Mouse (Mus musculus) c-Kit-positive CD71-negative TER-119-negative erythroid progenitor cells, embryonic 14.5 days (primary cell): Measurements from ENCODE around the gene Parp12.

ENCODE experiments used
- DNase-seq: peaks from one replicate; pipeline ENCODE4 v3.0.0-alpha.2; 2013; ENCODE audit warnings: low read depth

The Parp12 gene

DNA sequence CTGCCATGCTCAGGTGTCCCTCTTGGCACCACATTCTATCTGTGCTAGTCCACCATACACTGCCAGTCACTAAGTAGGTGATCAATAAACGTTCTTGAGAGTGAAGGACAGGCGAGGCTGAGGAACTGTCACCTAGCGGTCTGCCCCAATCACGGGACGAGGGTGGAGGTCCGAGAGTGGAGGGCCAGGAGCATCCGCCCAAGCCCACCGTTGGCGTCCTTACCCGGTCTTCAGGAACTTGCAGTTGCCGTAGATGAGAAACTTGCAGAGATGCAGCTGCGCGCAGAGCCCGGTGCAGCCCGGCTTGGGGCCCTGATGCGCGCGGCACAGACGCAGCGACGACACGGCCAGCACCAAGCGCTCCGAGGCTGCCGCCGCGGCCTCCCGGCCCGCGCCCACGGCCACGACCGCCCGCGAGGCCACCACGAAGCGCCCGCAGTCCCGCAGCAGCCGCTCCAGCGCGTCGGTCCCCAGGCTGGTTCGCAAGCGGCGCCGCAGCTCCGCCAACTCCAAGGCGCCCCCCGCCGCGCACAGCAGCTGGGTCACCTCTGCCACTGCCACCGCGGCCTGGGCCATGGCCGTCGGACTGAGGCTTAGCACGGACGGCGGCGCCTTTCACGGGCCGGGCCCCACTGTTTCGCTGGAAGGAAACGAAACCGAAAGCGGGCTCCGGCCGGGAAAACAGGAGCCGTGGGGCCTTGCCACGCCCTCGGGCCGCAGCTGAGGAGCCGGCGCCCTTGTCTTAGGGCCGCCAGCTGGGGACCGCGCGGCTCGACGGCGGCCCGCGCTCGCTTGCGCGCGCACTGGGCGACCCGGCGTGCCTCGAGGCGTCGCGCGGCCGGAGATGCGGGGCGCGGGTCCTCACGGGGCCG, at the start of gene Parp12:
Gene Parp12 (minus strand): TSS at position 766 of the 872 bp plus-strand sequence.
- DNase-seq: peak; percentile 45

DNA sequence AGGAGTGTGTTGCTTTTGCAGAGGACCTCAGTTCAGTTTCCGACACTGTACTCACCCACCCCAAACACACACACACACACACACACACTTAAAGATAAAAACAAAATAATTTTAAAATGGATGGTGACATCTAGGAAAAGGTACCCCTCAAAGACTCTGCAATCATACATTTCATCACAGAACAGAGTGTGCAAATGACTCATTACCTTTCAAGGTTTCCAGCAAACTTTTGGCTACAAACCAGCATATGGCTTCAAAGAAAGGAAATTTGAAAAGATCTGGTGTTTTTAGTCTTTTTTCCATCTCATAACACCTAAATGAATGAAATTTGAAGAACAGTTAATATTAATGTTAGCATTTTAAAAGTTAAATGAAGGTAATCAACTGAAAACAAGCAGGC, 46.7 kb upstream of the Parp12 start:
- no peak for DNase-seq

DNA sequence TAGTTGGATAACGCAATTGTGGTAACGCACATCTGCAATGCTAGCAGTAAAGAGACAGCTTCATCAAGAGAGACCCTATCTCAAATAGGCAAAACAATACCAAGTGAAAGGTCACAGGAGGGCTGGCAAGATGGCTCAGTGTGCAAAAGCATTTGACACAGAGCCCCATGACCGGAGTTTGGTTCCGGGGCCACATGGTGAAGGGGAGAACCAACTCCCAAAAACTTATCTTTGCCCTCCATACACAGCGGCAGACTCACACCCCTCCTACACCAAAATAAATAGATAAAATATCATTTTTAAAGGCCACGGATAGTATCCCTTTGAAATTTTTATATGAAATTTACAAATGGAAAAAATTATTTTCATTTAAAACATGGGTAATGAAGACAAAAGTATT, 43.8 kb upstream of the Parp12 start:
- DNase-seq: no peak

DNA sequence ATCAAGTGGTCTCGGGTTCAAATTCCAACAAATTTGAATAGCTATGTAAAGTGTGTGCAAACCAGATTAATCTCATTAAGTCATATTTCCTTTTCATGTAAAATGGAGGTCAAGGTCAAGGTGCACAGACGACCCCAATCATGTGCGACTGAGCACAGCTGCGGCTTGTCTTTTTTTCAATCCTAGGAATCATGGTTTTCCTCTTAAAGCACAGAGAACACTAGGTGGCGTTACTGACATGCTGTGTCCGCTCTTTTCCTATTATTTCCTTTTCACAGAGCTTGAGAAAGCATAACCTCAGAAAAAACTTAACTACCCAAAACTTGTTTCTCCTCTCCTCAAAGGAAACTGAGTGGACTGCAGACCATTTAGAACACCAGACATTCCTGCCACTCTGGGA, 27.9 kb upstream of the Parp12 start:
- no peak for DNase-seq

DNA sequence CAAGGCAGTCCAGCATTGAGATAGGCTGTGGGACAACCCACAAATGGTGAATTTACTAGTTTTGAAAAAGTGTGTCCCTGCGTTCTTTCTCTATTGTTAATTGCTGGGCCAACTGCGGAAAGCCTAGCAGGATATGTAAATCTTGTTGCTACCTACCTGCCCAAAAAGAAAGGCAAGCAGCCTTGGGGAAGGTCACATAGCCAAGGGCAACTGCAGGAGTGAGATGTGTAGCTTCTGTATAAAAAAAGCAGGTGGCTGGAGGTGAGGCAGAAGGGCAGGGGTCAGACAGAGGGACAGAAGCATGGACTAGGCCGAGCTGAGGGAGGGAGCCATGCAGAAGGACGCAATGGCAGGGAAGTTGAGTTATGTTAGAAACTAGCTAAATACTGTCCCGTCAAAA, 14.4 kb upstream of the Parp12 start:
- DNase-seq: no peak

DNA sequence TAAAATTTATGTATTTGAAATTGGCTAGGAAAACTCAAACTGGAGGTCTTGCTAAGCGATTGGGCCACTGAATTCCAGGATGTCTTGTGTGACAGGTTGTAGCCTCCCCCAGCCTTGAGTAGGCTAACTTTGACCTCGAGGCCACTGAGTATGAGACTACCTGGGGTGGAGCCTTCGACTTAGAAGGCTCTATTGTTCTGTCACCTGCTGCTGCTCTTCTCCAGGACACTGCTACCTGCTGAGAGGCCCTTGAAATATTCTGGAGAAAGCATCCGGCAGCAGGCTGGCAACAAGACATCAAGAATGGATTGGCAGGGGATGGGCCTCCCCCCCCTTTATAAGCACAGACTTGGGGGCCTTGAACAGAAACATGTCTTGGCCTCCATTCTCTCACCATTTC, 13.3 kb upstream of the Parp12 start:
- no peak for DNase-seq

DNA sequence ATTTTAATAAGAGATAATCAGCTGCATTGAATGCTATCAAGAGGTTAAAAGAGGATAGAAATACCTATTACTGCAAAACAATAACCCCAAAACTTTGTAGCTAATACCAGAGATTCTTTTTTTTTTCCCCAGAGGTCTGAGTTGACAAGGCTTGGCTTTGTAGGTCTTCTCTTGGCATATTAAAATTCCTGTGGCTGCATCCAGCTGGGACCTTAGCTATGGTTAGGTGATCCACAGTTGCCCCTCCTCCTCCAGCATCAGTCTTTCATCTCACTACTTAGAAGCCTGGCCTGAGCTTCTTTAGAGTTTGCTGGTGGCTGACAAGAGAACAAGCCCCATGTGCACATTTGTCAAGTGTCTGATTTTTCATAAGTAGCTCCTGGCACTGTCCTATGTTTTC, 6.6 kb upstream of the Parp12 start:
- DNase-seq: no peak

DNA sequence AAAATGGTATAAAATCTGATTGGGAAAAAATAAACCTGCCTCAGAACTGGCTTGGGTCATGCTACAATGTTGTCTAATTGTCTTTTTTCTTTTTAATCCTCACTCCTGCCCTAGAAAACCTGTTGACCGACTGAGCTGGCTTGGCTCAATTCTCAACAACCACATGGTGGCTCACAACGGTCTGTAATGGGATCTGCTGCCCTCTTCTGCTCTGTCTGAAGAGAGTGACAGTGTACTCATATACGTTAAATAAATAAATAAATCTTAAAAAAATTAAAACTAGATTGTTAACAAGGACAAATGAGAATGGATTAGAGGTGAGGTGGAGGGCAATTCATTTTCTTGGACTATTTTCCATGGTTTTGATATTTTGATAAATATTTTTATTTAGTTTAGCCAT, 2.5 kb upstream of the Parp12 start:
- DNase-seq: no peak

DNA sequence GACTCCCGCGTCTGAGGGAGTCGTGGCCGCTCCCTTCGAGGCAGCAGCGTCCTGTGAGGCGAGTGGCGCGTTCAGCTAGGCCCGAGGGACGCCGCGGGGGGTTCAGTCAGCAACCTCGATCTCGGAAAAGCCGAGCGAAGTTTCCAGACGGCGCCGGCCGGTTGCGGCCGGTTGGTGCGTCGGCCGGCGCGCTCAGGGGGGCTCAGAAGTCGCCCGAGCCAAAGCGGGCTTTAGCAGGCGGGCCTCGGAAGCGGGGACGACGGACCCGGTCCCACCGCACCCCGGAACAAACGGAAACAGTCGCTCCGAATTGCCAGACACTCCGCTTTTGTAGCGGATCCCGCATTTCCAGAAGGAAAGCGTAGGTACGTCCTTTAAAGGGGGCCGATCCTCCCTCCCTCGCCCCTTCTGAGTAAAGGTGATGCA, 320 bp upstream of the Parp12 start:
- peak; percentile 8 for DNase-seq

DNA sequence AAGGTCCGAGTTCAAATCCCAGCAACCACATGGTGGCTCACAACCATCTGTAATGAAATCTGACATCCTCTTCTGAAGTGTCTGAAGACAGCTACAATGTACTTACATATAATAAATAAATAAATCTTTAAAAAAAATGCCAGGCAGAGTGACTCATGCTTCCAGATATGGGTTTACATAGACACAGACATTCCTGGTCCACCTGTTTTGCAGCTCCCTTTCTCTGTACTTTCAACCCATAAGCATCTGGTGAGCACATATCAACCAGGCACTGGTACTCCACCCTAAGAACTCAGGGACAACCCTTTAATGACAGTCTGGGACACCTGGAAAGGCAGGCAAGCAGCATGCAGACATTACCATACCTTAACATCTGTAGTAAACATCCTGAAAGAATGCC, 2.7 kb downstream of the Parp12 start:
- no peak for DNase-seq

DNA sequence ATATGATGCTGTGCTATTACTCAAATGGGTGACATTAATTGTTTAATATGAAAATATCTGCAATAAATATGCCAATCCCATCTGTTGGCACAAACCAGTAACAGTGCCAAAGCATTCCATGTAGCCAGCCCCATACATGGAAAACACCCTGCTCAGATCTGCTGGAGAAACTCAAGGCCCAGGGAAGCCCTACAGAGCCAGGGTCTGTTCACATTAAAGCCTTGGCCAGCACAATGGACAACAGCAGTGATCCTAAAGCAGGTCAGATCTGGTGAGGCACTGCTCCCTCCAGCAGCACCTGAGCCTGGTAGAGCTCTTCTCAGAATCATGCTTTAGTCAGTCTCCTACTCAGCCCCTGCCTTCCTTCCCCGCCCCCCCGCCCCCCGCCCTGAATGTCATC, 5.0 kb downstream of the Parp12 start:
- DNase-seq: no peak

DNA sequence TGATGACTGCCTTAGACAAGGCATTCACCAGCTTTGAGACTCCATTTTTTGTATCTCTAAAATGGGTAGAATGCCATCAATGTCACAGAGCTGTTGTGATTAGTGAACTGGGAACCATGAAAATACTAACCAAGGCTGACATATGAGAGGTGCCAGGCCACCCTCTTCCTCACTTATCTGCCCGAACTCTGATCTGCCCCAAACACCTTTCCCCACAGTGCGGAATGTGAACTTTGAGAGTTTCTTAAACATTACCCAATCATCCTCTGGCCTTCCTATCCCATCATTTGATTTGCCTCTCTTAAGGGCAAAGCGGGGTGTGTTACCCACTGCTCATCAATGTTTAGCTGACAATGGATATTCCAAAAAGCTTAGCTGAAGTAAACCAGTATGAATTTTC, 5.4 kb downstream of the Parp12 start:
- DNase-seq: no peak

DNA sequence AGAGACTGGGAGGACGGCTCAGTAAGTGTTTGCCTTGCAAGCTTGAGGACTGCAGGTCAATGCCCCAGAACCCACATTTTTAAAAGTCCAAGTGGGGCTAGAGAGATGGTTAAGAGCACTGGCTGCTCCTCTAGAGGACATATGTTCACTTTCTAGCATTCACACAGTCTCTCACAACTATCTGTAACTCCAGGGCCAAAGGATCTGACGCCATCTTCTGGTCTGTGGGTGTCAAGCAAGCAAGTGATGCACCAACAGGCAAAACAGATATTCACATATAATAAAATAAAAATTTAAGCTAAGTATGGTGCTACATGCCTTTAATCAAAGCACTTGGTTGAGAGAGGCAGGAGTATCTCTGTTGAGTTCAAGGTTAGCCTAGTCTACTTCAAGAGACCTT, 11.3 kb downstream of the Parp12 start:
- peak; percentile 14 for DNase-seq

DNA sequence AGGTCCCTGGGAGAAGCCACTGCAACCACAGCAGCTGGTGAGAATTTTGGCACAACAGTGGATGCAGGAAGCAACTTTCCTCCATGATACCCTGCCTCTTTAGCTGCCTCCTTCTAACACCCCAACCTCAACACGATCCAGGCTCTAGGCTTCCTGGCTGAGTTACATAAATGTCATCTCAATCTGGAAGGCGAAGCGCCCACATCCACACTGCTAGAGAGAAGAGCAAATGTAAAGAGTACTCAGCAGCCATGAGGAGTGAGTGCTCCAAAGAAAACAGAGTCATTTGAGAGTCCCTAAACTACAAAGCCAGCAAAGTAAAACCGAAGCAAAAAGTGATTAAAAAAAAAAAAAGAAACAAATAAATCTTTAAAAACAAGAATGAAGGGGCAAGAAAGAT, 13.5 kb downstream of the Parp12 start:
- no peak for DNase-seq

DNA sequence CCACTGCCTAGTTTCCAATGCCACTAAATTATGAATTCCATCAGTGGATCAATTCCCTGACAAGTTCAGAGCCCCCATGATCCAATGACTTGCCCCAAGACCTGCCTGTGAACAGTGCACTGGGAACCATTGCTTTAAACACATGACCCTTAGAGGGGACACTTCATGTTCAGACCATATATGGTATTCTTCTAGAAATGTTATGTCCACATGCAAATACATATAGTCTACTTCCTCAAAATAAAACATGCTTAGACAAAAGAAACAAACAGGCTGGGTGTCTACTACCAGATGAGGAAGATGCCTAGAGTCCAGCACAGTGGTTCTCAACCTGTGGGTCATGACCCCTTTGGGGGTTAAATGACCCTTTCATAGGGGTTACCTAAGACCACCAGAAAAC, 41.7 kb downstream of the Parp12 start:
- no peak for DNase-seq

DNA sequence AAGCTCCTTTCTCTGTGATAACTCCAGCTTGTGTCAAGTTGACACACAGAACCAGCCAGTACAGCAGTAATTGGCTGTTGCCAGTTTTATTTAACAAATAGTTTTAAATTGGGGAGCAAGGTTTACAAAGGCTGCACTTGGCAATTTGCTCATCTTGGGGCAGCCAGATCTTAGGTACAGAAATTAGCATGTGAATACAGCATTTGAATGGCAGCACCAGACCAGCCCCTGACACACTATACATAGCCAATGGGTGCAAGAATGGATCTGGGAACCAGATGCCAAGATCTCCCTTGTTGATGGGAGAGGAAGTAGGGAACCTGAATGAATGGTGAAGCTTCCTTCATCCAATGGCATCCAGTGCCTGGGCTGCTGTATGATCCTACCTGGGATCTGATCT, 44.0 kb downstream of the Parp12 start:
- DNase-seq: no peak

DNA sequence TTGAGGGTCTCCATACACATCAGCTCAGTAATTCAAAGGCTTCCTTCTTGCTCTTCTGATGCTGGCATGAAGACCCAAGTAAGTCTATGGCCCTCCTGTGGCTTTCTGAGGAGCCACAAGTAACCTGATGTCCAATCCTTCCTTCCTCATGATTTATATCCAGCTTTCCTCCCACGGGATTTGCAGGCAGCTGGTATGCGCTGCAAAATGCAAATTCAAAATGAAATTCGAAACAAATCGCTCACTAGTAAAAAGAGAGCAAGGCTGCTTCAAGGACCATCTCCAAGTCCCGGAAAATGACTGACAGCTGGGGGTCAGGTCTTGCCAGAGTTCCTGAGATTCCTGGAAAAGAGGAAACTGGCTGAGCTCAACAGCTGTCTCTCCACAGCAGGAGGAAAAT, 45.5 kb downstream of the Parp12 start:
- DNase-seq: no peak

DNA sequence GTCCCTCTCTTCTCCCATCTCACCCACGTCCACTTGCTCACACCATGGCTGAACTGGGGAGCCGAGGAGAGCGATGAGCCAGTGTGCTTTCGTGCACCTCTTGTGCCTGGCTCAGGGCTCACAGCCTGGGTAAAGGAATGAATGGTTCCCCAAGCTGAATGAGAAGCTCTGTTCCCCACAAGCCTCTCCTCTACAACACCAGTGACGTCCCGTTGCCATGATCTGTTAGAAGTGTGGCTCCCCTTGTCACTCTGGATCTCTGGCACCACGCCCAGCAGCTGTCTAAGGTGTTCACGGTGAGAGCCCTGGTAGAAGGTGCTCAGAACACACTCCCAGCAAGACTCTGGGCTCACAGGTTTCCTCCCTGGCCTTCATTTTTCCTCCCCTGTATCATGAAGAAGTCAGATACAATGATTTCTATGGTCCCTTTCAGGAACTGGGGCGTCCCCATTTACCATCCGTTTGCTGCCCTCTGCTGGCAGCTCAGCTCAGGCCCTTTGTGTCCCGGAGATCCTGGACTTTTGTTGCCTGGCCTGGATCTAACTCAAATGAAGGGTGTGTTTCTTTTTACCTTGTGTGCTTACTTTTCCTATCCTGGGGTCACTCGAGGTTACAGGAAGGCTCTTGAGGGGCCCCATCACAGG, 51.1 kb downstream of the Parp12 start:
- peak; percentile 67 for DNase-seq

DNA sequence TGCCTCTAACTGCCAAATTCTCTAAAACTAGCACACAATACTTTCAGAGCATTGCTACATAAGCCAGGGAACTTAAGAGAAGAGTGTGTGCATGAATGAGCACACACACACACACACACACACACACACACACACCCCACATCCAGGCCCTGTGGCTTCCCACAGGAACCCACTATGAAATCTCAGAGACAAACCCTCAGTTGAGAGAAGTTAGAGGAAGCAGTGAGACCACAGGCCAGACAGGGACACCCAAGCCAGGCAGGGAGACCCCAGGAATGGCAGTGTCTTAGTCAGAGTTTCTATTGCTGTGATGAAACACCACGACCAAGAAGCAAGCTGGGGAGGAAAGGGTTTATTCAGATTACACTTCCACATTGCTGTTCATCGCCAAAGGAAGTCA, 54.6 kb downstream of the Parp12 start:
- DNase-seq: no peak

DNA sequence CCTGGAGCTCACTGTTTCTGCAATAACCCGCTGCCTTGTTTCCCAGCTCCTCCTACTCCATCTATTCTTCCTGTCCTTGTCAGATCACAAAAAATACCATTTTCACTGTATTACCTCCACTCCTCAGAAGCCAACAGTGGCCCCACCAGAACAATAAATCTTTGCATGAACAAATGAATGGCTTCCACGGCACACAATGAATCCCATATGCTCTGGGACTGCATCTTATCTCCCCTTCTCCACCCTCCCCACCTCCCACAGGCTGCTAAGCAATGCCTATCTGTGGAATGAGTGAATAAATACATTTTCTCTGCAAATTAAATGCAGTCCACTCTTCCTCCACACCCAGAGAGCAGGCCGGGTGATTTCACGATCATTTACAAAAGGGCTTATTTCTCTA, 57.0 kb downstream of the Parp12 start:
- DNase-seq: no peak

DNA sequence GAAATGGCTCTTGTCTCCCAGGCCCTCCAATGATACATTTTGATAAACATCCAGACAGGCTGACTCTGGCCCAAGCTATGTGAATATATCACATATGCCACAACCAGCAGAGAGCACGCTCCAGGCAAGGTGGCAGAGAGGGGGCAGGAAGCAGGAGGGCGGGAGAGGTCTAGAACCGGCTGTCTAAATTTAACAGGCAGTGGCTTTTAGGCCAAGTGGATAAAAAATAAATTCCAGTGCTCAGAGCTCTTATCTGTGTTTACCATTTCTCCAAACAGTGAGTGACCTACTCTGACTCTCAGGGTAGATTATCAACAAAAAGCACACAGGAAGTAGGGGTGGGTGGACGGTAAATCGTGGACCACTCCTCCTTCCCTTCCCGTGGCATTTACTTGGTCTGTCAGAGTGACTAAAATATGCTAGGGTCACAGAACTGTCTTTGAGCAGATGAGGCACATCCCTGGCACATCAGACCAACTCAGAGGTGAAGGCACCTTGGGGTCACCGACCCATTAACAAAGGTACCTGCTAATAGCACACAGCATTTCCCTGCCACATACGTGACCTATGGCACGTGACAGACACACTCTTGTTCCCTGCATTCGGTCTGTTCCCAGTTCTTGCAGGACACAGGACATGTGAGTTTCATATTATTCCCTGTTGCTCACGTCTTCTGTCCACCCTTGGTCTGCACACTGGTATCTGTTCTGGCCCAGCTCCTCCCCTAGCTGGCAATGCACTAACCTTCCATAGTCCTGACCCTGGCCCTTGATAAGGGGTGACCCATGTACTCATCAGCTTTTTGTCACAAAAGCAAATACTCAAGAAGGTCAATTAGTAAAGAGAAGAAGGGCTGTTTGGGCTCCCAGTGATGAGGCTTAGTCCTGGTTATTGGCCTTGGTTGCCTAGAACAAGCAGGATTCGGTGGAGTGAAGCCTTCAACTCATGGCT, 58.3 kb downstream of the Parp12 start:
- DNase-seq: peak; percentile 14

DNA sequence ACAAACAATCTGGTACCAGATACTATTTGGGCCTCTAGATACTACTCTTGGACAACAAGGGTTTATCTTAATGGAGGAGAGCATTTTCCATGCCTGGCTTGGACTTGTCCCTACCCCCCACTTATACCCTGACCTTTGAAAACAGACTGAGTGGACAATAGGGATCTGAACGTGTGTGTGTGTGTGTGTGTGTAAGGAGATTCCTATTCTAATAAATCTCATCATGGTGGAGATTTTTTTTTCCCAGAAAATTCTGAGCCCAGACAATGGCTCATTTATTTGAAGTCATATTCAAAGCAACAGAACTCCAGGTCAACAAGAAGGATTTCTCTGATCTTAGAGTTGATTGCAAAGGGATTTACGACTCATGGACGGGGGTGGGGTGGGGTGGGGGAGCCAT, 59.2 kb downstream of the Parp12 start:
- no peak for DNase-seq

DNA sequence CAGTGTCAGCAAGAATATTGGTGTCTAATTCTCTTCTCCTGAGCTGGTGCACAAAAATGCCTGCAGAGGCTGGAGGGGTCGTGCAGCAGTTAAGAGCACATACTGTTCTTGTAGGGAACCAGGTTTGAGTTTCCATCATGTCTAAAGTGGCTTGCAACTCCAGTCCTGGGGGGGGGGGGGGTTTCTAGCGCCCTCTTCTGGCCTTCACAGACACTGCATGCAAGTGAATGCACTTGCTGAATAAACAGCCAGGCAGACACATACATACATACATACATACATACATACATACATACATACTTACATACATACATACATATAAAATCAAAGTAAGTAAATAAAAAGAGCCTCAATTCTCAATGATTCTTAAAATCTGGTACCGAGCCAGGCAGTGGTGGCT, 59.8 kb downstream of the Parp12 start:
- DNase-seq: no peak
